14 mouse cellular contexts compared by ENCODE assay signal in the genomic region with DNA sequence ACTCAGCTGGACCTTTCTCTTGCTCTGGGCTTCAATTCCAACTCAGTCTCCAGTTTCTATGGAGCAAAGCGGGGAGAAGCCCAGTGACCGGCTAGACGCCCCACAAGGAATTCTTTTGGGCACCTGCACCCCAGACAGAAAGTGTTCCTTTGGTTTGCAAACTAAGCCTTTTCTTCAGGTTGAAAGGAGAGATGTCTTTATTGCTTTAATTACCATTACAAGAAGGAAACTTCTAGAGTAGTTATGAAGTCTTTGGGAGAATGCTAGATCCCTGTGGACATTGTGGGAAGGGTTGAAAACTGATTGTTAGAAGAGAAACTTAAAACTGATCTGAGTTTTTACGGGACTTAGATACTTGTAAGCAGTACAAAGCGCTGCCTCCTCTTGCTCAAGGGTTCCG.
"Had no signal": no experiment of that assay in that cellular context is flagged by ENCODE, and none has a peak within 500 bp of the region (broad histone marks: within the 10 kb centered on the region; RNA-seq: fewer than 3 reads in every experiment).

No protein-coding gene starts in this region.

- H3K36me3 ChIP-seq: lung, embryonic 15.5 days; midbrain, embryonic 13.5 days; midbrain, embryonic 15.5 days; neural tube, embryonic 12.5 days had no signal

- H3K9me3 ChIP-seq: lung, embryonic 15.5 days; midbrain, embryonic 15.5 days had no signal

- DNase-seq: liver, postnatal 0 days; lung, adult 2 months; right cerebral cortex, adult 18-20 months; right cerebral cortex, postnatal 25 days; right cerebral cortex, postnatal 4 days; spleen, adult 18-20 months; thymus, adult 18-20 months; thymus, postnatal 14 days; thymus, postnatal 36 days had no signal

- H3K4me3 ChIP-seq: lung, embryonic 15.5 days; megakaryocyte, embryonic 14.5 days; midbrain, embryonic 13.5 days; midbrain, embryonic 15.5 days; neural tube, embryonic 12.5 days had no signal

- H3K27me3 ChIP-seq: lung, embryonic 15.5 days; megakaryocyte, embryonic 14.5 days; midbrain, embryonic 13.5 days; midbrain, embryonic 15.5 days; neural tube, embryonic 12.5 days had no signal

- H3K4me1 ChIP-seq: lung, embryonic 15.5 days; megakaryocyte, embryonic 14.5 days; midbrain, embryonic 13.5 days; midbrain, embryonic 15.5 days; neural tube, embryonic 12.5 days had no signal
